Mouse (Mus musculus): ENCODE measurements around the gene Zzef1.

The Zzef1 gene

DNA sequence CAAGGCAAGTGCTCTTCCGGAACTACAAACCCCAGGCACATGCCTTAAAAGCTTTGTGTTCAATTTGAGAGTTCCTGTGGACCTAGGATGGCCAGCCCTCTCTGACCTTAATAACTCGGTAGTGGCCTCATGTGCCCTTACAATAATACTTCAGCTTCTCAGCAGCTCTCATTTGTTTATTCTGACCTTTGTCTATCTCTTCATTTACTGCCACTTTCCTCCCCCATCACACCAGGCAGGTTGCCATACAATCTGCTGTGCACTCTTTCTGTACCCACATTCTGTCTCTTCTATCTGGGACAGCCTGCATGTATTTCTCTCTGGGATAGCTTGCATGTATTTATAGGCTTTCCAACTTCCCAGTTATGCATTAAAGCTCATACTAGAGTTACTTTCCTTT is 10.5 kb downstream of the Zzef1 start:
- DNase-seq (ENCODE audit: low spot score) = no peak

DNA sequence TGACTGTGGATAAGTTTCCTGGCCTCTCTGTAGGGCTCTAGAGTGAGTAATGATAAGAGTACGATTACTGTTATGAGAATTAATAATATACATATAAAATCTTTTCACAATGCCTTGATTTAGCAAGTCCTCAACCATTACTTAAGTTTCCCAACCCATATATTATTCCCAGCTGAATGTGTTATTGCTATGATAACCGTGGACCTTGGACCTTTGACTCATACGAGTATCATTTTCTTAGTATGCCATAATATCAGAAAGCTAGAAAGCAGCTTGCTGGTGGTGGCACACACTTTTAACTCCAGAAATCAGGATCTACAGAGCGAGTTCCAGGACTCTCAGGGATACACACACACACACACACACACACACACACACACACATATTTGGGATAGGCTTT is 12.0 kb downstream of the Zzef1 start:
- DNase-seq (ENCODE audit: low spot score) = no peak

DNA sequence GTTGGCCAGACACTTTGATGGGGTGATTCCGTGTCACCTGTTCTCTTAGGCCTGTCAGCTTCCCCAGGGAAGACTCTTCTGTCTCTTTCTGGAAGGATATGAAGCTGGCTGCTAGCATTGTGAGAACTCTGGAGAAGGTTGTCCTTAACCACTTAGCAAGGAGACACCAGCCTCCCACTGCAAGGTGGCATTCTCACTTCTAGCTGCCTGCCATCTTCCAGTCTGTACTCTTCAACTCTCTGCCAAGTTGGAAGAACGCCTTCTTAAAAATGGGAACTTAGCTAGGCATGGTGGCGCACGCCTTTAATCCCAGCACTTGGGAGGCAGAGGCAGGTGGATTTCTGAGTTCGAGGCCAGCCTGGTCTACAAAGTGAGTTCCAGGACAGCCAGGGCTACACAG is 17.7 kb downstream of the Zzef1 start:
- no peak for DNase-seq (ENCODE audit: low spot score)

DNA sequence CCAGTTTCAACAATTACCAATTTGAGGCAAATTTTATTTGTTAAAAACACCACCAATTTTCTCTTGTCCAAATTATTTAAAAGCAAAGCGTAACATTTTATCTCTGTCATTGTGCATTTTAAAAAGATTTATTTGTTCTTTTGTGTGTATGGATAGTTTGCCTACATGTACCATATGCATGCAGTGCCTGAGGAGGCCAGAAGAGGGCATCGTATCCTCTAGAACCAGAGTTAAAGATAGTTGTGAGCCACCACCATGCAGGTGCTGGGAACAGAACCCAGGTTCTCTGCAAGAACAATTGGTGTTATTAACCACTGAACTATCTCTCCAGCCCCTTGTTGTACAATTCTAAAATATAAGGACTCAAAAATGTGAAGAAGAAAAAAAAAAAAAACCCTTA is 18.2 kb downstream of the Zzef1 start:
- no peak for DNase-seq (ENCODE audit: low spot score)

DNA sequence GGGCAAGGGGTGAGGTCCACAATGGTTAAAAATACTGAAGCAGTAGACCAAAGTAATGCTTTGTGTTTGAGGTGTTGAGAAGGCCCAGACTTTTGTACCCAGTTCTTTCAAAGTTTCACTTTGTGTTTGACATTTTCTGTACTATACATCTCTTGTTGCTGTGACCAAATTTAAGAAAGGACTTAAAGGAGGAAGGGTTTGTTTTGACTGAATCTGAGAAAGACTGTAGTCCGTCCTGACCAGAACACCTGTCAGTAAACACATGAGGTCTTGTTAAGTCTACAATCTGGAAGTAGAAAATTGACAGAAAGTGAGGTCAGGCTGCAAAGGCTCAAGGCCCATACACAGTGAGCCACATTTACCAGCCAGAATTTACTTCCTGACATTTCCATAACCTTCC is 20.8 kb downstream of the Zzef1 start:
- no peak for DNase-seq (ENCODE audit: low spot score)

DNA sequence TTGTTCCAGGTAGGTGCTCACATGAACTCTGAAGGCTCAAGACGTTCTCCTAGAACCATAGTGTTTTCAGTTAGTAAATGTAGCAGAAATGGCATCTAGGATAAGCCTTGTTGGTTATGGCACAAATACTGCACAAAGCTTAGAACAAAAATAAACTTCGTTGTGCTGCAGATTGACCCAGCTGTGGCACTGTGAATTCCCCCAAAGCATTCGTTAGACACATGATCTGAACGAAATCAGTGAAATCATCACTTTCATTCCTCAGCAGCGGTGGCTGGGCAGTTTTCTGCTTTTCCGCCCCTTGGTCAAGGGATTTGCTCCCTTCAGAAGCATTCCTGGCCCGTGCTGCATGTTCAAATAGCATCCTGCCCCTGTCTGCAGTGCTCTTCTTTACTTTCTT is 22.0 kb downstream of the Zzef1 start:
- no peak for DNase-seq (ENCODE audit: low spot score)

DNA sequence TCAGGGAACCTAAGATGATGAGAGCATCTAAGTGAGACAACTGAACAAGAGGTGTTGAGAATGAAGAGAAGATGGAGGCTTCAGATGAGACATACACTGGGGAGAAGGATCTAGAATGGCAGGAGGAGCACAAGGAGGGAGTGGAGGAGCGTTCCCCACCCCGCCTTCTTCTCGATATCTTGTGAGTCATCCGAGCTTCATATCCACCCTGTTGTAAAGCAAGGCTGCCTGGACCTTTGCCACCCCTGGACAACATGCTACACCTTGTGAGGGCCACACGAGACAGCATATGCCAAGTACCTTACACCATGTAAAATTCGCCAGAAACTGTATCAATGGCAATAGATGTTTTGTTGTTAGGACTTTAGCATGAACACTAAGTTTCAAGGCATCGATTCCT is 25.0 kb downstream of the Zzef1 start:
- DNase-seq (ENCODE audit: low spot score) = no peak

DNA sequence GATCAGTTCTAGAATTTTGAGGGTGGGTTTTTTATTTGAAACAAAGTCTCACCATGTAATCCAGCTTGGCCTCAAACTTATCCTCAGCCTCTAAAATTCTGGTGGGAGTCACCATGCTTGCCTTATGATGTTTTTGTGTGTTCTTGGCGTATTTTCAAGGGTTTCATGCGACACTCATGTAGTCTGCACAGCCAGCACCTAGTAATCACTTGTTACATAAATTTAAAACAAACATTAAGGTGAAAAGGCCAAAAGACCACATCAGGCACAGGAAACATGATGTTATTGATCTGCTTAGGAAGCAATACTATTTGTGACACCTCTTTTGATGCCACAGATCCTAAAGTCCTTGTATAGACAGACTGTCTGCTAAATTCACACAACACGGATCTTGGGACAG is 33.8 kb downstream of the Zzef1 start:
- no peak for DNase-seq (ENCODE audit: low spot score)

DNA sequence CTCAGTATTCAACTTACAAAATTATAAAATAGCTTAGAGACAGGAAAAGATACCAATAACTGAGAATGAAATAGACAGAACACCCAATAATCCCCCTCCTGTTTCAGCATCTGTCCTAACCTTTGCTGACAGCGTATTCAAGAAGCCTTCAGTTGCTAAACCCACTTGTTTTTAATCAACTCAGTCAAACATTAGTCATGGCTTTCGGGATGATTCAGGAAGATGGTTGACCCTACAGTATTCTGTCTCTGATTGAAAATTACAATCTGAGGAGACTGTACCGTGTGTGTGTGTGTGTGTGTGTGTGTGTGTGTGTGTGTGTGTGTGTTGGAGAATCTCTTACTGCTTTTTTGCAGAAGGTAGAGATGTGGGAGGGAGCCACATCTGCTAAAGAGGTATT is 46.7 kb downstream of the Zzef1 start:
- DNase-seq (ENCODE audit: low spot score) = no peak

DNA sequence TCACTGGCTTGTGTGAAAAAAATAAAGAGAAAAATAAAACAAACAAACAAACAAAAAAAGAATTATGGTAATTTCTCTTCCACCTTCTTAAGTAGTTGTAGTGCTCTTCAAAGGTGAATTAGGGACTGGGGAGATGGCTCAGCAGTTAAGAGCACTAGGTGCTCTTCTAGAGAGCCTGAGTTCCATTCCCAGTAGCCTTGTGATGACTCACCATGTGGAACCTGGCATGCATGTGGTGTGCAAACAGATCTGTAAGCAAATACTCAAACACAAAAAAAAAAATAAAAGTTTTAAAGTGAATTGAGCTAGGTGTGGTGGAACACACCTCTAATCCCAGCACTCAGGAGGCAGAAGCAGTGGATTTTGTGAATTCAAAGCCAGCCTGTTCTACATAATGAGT is 47.5 kb downstream of the Zzef1 start:
- DNase-seq (ENCODE audit: low spot score) = no peak

DNA sequence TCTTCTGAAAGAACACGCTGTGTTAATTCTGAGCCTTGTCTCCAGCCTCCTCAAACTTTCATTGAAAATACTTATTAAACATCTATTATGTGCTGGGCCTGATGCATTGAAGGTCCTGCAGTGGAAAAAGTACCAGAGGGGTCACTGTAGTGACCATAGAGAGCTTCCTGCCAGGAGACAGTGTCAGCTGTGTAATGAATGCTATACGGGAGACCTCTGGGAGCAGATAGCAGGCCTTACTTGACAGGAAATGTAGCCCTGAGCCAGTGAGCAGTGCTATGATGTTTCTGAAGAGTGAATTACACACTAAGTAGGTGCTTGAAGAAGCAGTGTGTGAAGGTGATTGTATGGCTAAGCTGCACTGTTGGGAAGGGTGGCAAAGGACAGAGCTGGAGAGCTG is 49.5 kb downstream of the Zzef1 start:
- no peak for DNase-seq (ENCODE audit: low spot score)

DNA sequence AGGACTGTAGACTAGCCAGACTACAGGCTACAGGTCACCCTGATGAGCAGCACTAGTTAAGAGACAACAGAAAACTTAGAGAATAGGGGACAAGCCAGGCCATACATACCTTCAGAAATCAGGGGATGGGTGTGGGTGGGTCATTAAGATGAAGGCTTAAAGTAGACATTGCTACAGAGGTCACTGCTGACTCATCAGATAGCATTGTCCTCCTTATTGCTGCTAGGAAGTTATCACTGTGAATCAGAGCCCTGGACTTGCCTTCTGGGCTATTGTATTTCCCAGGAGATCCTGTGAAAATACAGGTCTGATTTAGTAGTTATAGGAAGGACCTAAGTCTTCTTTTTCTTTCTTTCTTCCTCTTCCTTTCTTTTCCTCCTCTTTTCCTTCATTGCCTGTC is 50.7 kb downstream of the Zzef1 start:
- DNase-seq (ENCODE audit: low spot score) = no peak

DNA sequence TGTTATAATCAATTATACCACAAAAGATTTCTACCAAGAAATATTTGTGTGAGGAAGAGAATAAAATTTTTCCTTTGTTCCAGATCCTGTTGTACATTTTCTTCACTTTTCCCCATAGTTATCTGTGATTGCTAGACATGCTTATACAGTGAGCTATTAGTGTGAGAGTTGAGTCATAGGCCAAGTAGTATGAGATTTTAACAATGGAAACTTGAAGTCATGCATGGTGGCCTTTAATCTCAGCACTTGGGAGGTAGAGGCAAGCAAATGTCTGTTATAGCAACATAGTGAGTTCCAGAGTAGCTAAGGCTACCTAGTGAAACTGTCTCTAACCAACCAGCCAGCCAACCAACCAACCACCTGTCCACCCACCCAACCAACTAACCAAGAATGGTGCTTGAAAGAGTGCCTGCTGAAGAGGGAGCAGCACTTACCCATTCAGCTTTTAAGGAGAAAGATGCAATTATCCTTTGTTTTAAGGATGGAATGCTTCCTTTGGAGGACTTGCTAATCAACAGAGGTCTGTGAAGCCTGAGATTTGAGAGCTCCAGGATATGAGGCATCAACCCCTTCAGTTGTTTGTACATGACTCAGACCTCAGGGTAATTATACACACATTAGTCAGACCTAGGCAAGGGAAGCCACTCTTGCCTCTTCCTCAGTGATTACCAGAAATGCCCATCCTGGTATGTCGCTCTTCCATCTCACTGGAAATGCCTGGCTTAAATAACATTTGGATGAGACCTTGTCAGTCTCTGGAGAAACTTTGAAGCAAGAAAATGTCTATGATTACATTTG is 52.0 kb downstream of the Zzef1 start:
- DNase-seq (ENCODE audit: low spot score) = no peak

DNA sequence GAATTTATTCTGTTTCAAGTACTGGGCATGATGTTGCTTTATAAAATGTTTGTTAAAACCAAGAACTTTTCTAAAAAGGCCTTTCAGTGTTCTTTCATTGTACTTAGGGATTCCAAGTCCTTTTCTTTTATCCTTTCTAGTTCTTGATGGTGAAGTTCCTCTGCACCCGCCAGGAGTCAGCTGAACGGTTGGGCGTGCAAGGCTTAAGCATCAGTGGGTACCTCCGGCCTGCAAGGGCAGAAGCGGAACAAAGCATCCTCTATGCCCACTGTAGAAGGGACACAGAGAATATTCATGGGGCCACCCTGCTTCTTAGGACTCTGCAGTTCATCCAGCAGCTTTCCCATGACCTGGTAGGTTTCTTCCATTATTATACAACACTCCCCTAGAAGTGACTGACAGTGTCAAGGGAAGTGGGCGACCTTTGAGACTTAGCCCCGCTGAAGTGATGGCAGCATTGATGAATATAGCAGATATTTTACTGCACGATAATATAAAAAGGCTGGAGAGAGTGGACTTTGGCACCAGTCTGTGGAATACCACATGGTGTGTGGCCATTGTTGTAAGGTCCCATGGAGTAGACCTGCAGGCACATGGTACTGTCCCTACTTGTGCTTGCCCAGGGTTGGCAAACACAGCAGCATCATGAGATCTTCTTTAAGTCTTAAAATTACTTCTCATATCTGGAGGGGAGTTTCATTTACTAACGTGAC is 54.5 kb downstream of the Zzef1 start:
- no peak for DNase-seq (ENCODE audit: low spot score)

DNA sequence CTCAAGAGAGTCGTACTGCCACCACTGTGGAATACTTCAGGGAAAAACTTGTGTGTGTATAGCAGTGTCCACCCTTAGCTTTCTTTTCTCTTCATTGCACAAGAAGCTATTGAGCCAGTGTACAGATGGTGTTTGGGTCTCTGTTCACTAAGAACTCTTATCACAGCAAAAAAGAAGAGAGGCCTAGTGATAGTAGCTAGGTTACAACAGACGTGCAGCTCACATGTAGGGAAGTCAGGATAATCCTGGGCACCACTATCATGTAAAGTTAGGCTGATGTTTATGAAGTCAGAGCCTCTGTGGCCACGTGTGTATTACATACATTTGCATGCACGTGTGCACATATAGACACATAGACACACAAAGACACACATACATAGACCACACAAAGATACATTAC is 55.2 kb downstream of the Zzef1 start:
- DNase-seq (ENCODE audit: low spot score) = no peak

DNA sequence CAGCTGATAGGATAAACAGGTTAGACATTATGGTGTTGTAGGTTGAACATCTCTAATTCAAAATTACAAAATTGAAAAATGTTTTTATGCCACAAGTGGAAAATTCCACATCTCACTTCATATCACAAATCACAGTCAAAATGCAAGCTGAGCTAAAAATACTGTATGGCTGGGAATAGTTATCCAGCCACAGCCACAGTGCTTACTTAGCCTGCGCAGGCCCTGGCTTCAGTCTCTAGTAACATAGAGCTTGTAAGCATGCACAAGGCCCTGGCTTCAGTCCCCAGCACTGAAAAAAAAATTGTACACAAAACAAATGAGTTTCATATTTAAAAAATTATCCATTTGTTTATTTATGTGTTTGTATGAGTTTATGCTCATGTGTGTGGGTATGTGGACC is 56.1 kb downstream of the Zzef1 start:
- DNase-seq (ENCODE audit: low spot score) = no peak

DNA sequence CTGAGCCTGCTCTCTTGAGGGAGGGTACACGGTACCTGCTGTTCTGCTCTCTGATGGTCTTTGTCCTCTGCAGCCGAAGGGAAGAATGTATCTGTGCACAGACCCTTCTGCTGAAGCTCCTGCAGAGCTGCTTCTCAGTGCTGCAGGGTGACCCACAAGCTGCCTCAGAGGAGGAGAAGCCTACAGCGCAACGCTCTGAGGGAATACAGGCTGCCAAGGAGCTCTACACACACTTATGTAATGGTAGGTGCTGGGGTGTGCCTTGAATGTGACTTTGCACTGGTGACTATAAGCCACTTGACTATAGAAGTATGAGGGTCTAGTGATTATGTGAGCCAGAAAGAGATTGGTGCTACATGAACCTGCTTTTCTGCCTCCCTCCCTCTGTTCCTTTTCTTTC is 57.1 kb downstream of the Zzef1 start:
- no peak for DNase-seq (ENCODE audit: low spot score)

DNA sequence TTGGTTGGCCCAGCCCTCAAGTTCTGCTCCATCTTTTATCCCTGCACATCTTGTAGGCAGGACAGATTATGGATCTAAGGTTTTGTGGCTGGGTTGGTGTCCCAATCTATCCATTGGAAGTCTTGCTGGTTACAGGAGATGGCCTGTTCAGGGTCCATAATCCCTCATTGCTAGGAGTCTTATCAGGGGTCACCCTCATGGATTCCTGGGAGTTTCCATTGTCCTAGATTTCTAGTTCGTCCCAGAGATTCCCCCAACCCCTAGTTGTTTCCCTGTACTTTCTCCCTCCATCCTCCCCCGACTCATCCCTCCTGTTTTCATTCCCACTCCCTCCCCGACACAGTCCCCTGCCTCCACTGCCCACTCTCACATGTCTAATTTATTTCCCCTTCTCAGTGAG is 58.2 kb downstream of the Zzef1 start:
- no peak for DNase-seq (ENCODE audit: low spot score)

DNA sequence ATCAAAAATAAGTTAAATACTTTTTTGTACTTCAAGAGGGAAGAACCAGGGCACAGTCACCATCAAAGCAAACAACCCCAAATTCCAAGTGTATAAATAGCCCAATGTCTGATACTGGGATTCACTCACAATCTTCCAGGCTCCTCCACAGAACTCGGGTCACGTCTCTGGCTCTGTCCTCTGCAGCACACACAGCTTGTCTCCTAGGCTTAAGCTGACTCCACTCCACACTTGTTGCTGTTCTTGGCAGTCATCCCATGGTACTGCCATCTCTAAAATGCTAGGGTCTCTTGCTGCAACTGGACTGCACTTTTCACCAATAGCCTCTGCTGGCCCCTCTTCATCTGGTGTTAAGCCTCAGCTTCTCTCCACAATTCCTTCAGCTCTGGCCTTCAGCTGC is 60.7 kb downstream of the Zzef1 start:
- no peak for DNase-seq (ENCODE audit: low spot score)

DNA sequence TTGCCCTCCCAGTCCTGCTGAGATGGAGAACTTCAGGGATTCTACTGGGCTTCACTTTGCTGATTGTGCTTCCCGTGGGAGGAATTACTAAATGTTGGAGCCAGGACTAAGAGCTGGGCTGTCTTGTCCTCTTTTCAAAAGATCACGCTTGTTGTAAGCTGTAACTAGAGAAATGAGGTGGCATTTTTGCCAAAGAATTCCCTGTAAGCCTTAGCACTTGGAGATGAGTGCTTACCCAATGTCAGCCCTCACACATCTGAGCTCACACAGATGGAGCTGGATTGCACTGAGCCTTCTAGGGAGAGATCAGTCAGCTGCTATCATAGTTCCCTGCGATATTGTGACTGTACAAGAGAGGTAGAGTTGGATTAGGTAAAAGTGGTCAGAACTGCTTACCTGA is 65.2 kb downstream of the Zzef1 start:
- DNase-seq (ENCODE audit: low spot score) = no peak

DNA sequence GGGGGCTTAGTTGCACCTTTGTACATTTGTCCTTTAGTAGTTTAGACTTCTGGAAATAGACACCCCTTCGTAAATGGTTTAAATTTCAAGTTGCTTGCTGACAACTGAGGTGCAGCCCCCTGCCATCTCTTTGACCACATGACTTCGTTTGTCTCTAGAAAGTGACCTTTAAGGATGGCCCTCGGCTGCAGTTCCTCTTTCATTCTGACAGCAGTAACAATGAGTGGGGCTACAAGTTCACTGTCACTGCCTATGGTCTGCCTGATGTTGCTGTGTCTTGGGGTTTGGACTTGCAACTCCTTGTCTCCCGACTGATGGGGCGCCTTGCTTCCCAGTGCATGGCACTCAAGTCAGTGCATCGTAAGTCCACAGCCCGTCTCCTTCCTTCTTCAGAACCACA is 70.4 kb downstream of the Zzef1 start:
- no peak for DNase-seq (ENCODE audit: low spot score)

DNA sequence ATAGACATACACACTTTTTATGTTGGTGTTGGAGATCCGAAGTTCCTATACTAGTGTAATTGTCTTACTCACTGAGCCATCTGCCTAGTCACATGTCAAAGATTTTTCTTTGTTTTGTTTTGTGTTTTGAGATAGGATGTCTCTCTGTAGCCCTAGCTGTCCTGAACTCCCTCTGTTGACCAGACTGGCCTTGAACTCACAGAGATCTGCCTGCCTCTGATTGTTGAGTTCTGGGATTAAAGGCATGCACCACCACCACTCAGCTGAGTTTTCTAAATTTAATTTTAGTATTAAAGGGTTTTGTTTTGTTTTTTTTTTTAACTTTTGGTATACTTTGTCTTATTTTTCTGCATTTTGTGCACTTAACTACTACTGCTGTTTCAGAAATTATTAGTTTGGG is 76.0 kb downstream of the Zzef1 start:
- DNase-seq (ENCODE audit: low spot score) = no peak

DNA sequence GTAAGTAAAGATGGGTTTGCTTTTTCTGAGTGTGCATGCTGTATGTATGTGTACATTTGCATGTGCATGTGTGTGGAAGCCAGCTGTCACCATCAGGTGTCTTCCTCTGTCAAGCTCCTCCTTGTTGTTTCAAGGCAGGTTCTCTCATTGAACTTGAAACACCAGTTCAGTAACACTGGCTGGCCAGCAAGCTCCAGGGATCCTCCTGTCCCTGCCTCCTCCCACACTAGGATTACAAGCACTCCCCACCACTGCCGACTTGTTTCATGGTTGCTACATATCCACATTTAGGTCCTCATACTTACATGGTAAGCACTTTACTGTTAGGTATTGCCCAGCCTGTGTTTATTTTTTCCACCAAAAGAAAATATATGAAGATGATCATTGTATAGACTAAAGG is 96.6 kb downstream of the Zzef1 start:
- DNase-seq (ENCODE audit: low spot score) = no peak

DNA sequence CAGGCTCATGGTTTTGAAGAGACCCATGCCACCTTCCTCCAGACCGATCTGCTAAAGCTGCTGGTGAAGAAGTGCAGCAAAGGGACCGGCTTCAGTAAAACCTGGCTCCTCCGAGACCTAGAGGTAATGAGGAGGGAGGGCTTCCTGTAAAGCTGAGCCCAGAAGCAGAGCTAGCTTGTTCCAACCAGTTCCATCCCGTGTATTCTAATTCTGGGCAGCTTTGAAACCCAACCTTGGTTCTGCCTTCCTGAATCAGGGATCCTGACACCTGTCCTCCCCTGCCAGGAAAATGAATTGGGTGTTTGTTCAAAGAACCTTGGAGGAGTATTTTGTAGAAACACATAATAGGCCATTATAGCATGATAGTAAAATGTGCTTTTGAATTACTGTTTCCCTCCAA is 112.4 kb downstream of the Zzef1 start:
- no peak for DNase-seq (ENCODE audit: low spot score)

All from retina, embryonic 14.5 days (tissue).